Mouse (Mus musculus) liver, embryonic 16.5 days (tissue): ENCODE data around the gene Gm10142. TPM values are rescaled to one million over a fixed set of nuclear protein-coding genes. Genes with fewer than 3 reads are reported as not detected.
"Not testable (repeated sequence)": the region's sequence is repeated elsewhere in the genome, so short reads cannot be mapped to it uniquely, and the experiment has no call there.

Experiments
- ATAC-seq: fragments of 200-750 bp; cut with Nextera tagmentation; 2 replicates; pipeline ENCODE4 v1.8.0; 2017; ENCODE audit warnings: low read depth, mild to moderate bottlenecking, moderate number of reproducible peaks, moderate library complexity
- H3K27ac ChIP-seq: fragments of 300-500 bp; sonication (generic); 2 replicates; pipeline ENCODE4 v1.5.1; 2014; ENCODE audit warnings: mild to moderate bottlenecking, low read length
- H3K27me3 ChIP-seq: fragments of 300-500 bp; sonication (generic); 2 replicates; pipeline ENCODE4 v1.6.1; 2014; ENCODE audit warnings: low read depth, low read length, mixed read lengths; ENCODE audit not compliant: control insufficient read depth, insufficient read depth
- H3K36me3 ChIP-seq: fragments of 300-500 bp; sonication (generic); 2 replicates; pipeline ENCODE4 v1.6.1; 2014; ENCODE audit warnings: mild to moderate bottlenecking; ENCODE audit not compliant: control insufficient read depth, insufficient read depth
- H3K4me1 ChIP-seq: fragments of 300-500 bp; sonication (generic); 2 replicates; pipeline ENCODE4 v1.6.1; 2014; ENCODE audit warnings: low read depth, low read length, mixed read lengths; ENCODE audit not compliant: control insufficient read depth
- H3K4me2 ChIP-seq: fragments of 300-500 bp; sonication (generic); 2 replicates; pipeline ENCODE4 v1.6.1; 2014; ENCODE audit warnings: low read depth, low read length, mixed read lengths
- H3K4me3 ChIP-seq: fragments of 300-500 bp; sonication (generic); 2 replicates; pipeline ENCODE4 v1.5.1; 2014; ENCODE audit warnings: low read depth, mild to moderate bottlenecking, low read length
- H3K9ac ChIP-seq: fragments of 300-500 bp; sonication (generic); 2 replicates; pipeline ENCODE4 v1.6.1; 2014; ENCODE audit warnings: low read depth, low read length
- H3K9me3 ChIP-seq: fragments of 300-500 bp; sonication (generic); replicated peaks from 2 replicates; pipeline ENCODE4 v1.6.1; 2016; ENCODE audit warnings: low read length; ENCODE audit not compliant: control insufficient read depth
- WGBS: fragments of 180-500 bp; shearing (Covaris S2); extraction: QIAGEN DNeasy Blood & Tissue Kit; methylation state at CpG from one replicate; pipeline ENCODE4 v1.1.7; 2014; ENCODE audit not compliant: insufficient replicate concordance; 5-methylcytosine and 5-hydroxymethylcytosine counted together
- polyA plus RNA-seq: library from polyadenylated mRNA; unstranded; fragments of >200 nt; fragmentation: Nextera tagmentation; extraction: Ambion mirVana; gene quantifications from 2 replicates; pipeline ENCODE4 v1.2.1, GENCODE M21; 2015

The Gm10142 gene
- polyA plus RNA-seq, 1 experiment from 2014 or later: not detected

DNA sequence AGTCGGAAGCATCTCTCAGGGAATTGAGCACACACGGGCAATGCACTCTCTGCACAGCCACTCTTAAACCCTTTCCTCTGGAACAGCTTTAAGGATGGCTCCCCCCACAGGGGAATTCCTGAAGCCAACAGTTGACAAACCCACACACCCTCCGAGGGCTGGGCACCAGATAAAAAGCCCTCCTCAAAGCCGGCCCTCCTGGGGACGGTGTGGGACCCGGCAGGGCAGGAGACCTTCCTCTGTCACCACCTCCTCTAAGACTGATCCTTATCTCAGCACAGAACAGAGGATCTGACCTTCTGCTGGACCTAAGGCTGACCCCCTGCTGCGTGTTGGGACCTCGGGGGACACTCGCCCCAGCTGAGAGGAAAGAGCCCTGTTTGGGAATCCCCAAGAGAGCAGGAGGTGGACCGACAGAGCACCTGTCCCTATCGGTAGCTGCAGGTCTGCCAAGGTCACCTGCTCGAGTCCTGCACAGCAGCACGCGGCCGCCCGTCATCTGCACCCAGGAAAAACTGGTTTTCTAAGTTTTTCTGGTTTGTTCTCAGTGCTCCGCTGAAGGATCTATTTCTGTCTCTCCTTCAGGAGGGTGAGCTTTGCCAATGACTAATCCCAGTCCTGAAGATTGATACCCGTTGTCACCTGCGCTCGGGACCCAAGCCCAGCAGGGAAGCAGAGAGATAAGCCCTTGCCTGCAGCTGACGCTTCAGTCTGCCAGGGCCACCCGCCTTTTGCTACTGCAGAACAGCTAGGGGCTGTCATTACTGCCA, 29.5 kb upstream of the Gm10142 start, which contains the start of gene Tspear:
Gene Tspear (plus strand): TSS at position 675 of the 770 bp plus-strand sequence.
- Histone ChIP-seq H3K27ac (no peak within 1 kb of the TSS), H3K36me3 (no peaks in the 10 kb centered on the region), H3K9ac (no peak within 1 kb of the TSS), H3K27me3 (peaks cover 42% of the 10 kb centered on the region), H3K4me2 (no peak within 1 kb of the TSS), H3K4me3 (no peak within 1 kb of the TSS), H3K4me1 (no peaks in the 10 kb centered on the region), H3K9me3 (no peaks in the 10 kb centered on the region)
- ATAC-seq: no peak
- WGBS: 5% methylated on average over 22 of the region's 22 CpGs

DNA sequence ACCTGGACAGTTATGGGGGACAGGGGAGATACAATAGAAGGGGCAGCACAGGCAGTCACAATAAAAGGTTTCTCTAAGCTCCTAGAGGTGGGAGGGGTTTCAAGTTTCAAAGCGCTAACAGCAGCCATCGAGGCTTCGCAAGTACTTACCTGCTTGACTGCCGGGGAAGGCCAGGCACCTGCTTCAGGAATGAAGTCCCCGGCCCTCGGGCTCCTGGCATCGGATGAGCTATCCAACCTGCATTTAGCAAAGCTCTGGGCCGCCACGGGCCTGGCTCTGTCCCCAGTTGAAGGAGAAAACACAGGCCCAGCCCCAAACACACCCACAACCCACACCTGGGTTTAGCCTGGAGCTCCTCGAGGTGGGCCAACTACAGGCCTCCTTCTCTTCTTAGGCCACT, 28.6 kb upstream of the Gm10142 start:
- ATAC-seq: no peak
- no peaks in the 10 kb centered on the region for H3K9me3 ChIP-seq
- peaks cover 42% of the 10 kb centered on the region for H3K27me3 ChIP-seq
- no peak overlapping the region for H3K27ac ChIP-seq
- H3K4me3 ChIP-seq: no peak overlapping the region
- 19% methylated on average over 10 of the region's 10 CpGs for WGBS
- H3K36me3 ChIP-seq: no peaks in the 10 kb centered on the region
- no peaks in the 10 kb centered on the region for H3K4me1 ChIP-seq
- no peak overlapping the region for H3K4me2 ChIP-seq
- H3K9ac ChIP-seq: no peak overlapping the region

DNA sequence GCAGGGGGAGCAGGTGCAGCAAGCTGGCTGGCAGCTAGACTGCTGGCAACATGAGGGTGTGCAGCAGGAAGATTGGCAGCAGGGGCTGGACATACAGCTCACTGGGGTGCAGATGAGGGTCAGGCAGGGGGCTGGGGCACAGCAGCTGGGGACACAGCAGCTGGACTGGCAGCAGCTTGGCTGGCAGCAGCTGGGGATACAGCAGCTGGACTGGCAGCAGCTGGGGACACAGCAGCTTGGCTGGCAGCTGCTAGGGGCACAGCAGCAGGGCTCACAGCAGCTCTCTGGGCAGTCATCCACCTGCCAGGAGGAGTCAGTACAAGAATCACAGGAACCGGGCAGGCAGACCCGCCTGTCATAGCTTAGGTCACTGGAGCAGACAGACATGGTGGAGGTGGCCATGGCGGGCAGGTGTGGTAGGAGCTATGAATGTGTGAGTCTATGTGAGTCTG, 25.2 kb upstream of the Gm10142 start, which contains the start of gene Gm19402:
Gene Gm19402 (minus strand): TSS at position 402 of the 452 bp plus-strand sequence.
- 61% methylated on average over 3 of the region's 3 CpGs for WGBS
- not testable (repeated sequence) for H3K4me1 ChIP-seq, H3K27ac ChIP-seq, H3K9me3 ChIP-seq, ATAC-seq, H3K9ac ChIP-seq, H3K36me3 ChIP-seq, H3K4me2 ChIP-seq, H3K4me3 ChIP-seq
- H3K27me3 ChIP-seq: peaks cover 31% of the 10 kb centered on the region

DNA sequence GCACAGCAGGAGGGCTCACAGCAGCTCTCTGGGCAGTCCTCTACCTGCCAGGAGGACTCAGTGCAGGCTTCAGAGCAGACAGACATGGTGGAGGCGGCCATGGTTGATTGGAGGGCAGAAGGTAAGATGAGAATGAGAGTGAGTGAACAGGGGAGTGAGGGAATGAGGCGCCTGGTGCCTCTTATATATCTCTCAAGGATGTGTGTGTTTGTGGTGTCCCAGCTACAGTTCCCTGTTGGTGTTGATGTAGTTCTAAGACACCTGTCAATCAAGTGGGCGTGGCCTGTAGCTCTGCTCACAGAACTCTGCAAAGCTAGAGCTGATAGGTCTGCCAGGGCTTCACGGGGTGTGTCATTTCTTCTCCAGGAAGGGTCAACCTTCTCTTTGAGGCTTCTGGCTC, 18.5 kb upstream of the Gm10142 start, which contains the start of gene Gm9508:
Gene Gm9508 (minus strand): TSS at position 101 of the 400 bp plus-strand sequence.
- Histone ChIP-seq H3K27me3 (no peaks in the 10 kb centered on the region), H3K27ac (no peak within 1 kb of the TSS), H3K36me3 (no peaks in the 10 kb centered on the region), H3K4me1 (no peaks in the 10 kb centered on the region), H3K9ac (no peak within 1 kb of the TSS), H3K4me3 (no peak within 1 kb of the TSS), H3K4me2 (no peak within 1 kb of the TSS), H3K9me3 (no peaks in the 10 kb centered on the region)
- 22% methylated on average over 4 of the region's 4 CpGs for WGBS
- no peak for ATAC-seq

DNA sequence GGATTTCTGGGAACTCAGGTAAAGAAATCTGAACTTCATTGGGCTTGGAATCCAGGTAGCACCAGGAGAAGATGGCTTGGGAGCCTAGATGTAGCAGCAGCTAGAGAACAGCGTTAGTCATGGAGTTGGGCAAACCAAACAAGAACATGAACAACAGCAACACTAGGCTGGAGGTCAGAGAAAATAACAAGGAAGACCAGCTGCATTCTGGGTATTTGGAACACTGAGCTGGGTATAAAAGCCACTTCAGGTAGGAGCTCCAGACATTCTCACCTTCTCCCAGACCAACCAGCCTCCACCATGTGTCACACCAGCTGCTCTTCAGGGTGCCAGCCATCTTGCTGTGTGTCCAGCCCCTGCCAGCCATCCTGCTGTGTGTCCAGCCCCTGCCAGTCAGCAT, 9.3 kb upstream of the Gm10142 start, which contains the start of gene Gm10272:
Gene Gm10272 (plus strand): TSS at position 301 of the 400 bp plus-strand sequence.
- Histone ChIP-seq H3K9me3 (no peaks in the 10 kb centered on the region), H3K27me3 (no peaks in the 10 kb centered on the region), H3K4me1 (no peaks in the 10 kb centered on the region), H3K4me3 (no peak within 1 kb of the TSS), H3K9ac (no peak within 1 kb of the TSS), H3K36me3 (no peaks in the 10 kb centered on the region), H3K4me2 (no peak within 1 kb of the TSS), H3K27ac (no peak within 1 kb of the TSS)
- 66% methylated on average over 1 of the region's 1 CpGs for WGBS
- ATAC-seq: no peak

DNA sequence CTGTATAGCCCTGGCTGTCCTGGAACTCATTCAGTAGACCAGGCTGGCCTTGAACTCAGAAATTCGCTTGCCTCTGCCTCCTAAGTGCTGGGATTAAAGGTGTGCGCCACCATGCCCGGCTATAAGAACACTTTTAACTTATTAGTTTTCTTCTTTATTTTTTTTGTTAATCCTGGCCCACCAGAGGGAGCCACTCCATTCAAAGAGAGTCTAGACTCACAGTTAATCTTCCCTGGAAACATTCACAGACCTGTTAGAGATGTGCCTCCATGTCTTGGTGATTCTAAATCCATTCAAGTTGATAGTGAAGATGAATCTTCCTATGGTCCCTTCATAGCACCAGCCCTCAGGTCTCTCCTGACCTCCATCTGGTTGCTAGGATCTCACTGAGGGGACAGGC, 5.8 kb upstream of the Gm10142 start:
- Histone ChIP-seq H3K27me3 (no peaks in the 10 kb centered on the region), H3K4me2 (no peak overlapping the region), H3K9ac (no peak overlapping the region), H3K36me3 (no peaks in the 10 kb centered on the region), H3K27ac (no peak overlapping the region), H3K4me1 (no peaks in the 10 kb centered on the region), H3K4me3 (no peak overlapping the region), H3K9me3 (no peaks in the 10 kb centered on the region)
- no peak for ATAC-seq
- WGBS: 55% methylated on average over 3 of the region's 3 CpGs

DNA sequence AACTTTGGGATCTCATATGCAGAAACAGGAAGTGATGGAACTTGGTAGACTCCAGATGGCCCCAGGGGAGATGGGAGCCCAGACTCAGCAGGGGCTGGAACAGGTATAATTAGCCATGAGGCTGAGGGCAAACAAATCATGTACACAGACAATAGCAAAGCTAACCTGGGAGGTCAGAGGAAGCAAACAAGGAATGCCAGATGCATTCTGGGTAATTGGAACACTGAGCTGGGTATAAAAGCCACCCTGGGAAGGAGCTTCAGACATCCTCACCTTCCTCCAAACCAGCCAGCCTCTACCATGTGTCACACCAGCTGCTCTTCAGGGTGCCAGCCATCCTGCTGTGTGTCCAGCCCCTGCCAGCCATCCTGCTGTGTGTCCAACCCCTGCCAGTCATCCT, 4.5 kb upstream of the Gm10142 start, which contains the start of gene Gm10024:
Gene Gm10024 (plus strand): TSS at position 301 of the 400 bp plus-strand sequence.
- not testable (repeated sequence) for H3K4me3 ChIP-seq, H3K4me2 ChIP-seq, H3K27ac ChIP-seq, H3K9me3 ChIP-seq, H3K36me3 ChIP-seq, H3K27me3 ChIP-seq, H3K9ac ChIP-seq, ATAC-seq, H3K4me1 ChIP-seq

DNA sequence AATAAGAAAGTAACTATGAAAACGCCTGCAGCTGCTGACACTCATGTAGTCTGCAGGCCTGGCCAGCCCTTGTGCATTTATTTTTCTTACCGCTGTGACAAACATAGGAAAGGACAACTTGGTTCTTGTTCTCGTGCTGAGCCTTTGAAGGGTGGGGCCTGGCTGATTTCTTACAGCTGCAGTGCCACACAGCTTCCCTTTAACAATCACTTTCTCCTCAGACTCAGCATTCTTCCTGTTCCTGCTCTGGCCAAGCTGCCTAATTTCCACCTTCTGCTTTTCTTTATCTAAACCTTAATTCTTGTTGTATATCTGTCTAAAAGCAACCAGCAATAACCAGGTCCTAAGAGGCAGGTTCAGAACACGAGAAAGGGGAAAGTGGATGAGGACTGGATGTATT, 1.9 kb upstream of the Gm10142 start:
- Histone ChIP-seq H3K27me3 (no peaks in the 10 kb centered on the region), H3K9me3 (no peaks in the 10 kb centered on the region), H3K36me3 (no peaks in the 10 kb centered on the region), H3K27ac (no peak overlapping the region), H3K4me2 (no peak overlapping the region), H3K9ac (no peak overlapping the region), H3K4me1 (no peaks in the 10 kb centered on the region), H3K4me3 (no peak overlapping the region)
- 17% methylated on average over 4 of the region's 4 CpGs for WGBS
- ATAC-seq: no peak

DNA sequence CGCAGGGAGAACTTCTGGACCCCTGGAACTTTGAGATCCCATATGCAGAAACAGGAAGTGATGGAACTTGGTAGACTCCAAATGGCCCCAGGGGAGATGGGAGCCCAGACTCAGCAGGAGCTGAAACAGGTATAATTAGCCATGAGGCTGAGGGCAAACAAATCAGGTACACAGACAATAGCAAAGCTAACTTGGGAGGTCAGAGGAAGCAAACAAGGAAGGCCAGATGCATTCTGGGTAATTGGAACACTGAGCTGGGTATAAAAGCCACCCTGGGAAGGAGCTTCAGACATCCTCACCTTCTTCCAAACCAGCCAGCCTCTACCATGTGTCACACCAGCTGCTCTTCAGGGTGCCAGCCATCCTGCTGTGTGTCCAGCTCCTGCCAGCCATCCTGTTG, 4.7 kb downstream of the Gm10142 start, which contains the start of gene Krtap12-1:
Gene Krtap12-1 (plus strand): TSS at position 301 of the 400 bp plus-strand sequence.
- not testable (repeated sequence) for H3K9me3 ChIP-seq, H3K36me3 ChIP-seq, H3K4me2 ChIP-seq, H3K27me3 ChIP-seq, H3K27ac ChIP-seq, ATAC-seq, H3K4me3 ChIP-seq, H3K9ac ChIP-seq, H3K4me1 ChIP-seq
- 75% methylated on average over 1 of the region's 1 CpGs for WGBS
